Mouse (Mus musculus) right cerebral cortex, postnatal 10 days (tissue): Measurements from ENCODE around the gene Matk.
A peak's percentile ranks its signal among the peaks of the same experiment; 100 is the strongest.
"Not testable (repeated sequence)": the region's sequence is repeated elsewhere in the genome, so short reads cannot be mapped to it uniquely, and the experiment has no call there.

Experiments
- DNase-seq, 2 experiments: peaks; one replicate each; pipeline ENCODE4 v3.0.0; 2021; ENCODE audit warnings: low spot score in 2 of 2

The Matk gene

DNA sequence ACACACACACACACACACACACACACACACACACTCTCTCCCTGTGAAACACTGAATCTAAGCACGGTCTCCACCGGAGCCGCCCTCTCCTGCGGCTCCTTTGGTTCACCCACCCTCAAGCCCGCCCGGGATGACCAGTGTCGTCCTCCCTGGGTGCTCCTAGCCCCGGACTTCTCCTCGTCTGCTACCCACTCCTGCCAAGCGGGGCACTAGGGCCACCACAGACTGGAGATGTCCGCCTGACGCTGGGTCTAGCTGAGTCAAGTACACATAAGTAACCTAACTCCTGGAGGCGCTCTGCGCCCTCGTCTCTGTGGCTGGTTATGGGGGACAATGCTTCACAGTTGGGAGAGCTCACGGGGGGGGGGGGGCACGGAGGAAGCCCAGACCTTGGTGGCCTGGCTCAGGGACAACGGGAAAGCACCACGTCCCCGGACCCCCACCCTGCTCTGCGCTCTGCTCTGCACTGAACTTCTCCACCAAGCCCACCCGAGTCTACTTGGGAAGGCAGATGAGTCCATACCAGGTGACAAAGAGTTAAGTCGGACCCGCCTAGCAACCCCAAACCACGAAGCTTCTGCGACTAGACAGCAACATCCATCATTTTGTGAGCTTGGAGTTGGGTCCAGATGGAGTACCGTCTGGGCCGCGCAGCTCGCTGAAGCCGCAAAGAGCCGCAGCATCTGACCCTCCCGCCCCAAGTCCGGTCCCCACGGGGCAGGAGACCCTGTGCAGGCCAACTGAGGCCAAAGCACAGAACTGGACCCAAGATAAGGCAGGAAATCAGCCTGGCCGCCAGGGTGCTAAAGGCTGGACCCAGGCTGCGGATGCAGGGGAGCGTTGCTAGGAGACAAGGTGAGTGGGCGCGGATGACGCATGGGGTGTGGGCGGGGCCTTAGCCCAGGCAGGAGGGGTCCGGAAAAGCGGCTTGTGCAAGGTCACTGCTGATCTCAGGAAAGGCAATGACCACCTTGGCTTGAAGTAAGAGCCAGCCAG, at the start of gene Matk:
Gene Matk, plus strand, starts transcription at position 512 of the 996 bp plus-strand sequence.
- DNase-seq: peak; percentile 91 to 94

DNA sequence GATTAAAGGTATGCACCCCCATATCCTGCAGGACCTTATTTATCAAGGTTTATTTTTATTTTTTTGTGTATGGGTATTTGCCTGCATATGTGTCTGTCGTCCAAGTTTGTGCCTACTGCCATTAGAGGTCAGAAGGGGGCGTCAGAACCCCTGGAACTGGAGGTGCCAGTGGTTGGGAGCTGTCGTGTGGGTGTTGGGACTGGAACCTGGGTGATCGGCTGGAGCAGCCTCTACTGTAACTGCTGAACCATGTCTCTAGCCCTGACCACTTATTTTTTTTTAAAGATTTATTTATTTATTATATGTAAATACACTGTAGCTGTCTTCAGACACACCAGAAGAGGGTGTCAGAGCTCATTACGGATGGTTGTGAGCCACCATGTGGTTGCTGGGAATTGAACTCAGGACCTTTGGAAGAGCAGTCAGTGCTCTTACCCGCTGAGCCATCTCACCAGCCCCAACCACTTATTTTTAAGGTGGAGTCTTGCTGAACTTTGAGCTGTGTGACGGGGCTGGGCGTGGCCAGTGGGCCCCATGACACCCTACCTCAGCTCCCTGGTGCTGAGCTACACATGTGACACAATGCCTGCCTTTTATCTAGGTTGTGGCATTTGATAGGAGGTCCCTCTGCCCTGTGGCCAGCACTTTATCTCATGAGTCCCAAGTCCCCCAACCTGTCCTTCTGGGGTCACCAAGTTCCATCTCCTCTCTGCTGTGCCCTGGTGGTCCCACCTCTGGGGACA, 49.6 kb upstream of the Matk start:
- DNase-seq: no peak

DNA sequence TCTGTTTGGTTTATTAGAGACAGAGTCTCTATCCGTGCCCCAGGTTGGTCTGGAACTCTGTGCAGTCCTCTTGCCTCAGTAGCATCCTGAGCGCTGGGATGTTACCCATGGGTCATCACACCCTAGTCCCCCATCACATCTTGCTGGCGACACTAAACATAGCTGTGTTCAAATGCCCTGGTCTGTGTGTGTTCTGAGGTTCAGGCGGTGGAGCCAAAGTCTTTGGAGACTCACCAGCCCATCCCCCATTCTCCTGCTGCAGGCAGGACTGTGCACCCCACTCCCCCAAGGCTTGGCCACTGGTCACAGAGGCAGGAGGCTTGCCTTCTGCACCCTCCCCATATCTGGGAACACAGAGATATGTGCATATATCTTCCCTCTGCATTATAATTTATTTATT, 48.6 kb upstream of the Matk start:
- DNase-seq: peak in 1 of 2 experiments; percentile 55

DNA sequence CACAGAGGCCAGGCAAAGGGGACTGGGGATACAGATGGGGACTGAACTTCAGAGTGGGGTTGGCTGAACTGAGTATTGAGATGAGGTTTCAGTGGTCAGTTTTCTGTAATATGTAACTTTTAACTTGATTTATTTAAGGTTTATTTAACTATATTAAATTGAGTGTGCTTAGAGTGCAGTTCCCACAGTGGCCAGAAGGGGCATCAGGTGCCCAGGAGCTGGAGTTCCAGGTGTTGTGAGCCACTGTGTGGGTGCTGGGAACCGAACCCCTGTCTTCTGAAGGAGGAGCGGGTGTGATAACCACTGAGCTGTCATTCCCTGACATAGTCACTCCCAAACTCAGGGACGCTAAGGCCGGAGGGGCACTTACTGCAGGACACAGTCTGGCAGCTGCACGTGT, 42.6 kb upstream of the Matk start:
- no peak for DNase-seq

DNA sequence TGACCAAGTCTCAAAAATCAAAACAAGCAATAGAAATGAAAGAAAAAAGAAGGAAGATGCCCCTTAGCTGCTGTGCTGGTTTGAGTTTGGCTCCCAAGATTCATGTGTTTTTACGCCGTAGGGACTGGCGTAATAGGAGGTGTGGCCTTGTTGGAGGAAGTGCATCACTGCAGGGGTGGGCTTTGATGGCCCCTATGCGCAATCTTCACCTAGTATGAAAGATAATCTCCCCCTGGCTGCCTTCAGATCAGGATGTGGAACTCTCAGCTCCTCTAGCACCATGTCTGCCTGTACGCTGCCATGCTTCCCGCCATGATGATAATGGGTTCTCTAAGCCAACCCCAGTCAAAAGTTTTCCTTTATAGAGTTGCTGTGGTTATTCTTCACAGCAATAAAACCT, 36.5 kb upstream of the Matk start:
- DNase-seq: no peak

DNA sequence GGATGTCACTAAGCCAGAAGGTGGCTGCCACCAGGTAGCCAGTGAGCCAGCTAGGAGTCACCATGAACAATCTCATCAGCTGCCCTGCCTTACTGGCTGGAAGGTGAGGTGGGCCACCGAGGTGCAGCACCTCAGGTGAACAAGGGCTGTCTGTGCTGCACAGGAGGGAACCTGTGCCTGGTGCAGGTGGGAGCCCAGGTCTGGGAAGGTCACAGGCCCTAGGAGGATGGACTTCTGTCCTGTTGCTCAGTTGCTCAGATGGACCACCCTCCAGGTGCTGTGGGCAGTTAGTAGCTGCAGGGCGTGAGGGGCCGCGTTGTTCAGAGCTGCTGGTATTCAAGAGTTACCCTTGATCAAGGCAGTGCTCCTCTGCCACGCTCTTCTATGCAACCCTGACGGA, 35.9 kb upstream of the Matk start:
- no peak for DNase-seq

DNA sequence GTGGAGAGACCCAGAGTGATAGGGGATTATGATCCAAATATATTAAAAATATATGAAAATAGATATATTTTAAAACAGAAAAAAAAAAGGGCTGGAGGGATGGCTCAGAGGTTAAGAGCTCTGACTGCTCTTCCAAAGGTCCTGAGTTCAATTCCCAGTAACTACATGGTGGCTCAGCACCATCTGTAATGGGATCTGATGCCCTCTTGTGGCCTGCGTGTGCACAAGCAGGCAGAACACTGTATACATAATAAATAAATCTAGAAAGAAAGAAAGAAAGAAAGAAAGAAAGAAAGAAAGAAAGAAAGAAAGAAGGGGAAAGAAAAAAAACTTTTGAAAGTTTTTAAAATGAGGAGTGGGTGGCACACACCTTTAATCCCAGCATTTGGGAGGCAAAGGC, 35.5 kb upstream of the Matk start:
- not testable (repeated sequence) for DNase-seq

DNA sequence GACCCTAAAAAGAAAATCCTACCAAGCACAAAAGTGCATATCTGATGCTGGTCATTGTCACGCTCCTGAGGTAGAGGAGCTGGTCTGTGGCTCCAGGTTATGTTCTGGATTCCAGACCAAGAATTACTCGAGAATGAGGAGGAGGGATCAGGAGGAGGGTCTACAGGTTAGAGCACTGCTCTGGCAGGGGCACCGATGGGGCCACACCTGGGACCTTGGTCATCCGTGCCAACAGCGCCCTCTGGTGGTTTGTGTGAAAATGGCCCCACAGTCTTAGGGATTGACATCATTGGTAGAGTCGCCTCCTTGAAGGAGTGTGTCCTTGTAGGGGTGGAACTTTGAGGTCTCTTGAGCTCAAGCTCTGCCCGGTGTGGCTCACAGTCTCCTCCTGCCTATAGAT, 34.8 kb upstream of the Matk start:
- DNase-seq: no peak

DNA sequence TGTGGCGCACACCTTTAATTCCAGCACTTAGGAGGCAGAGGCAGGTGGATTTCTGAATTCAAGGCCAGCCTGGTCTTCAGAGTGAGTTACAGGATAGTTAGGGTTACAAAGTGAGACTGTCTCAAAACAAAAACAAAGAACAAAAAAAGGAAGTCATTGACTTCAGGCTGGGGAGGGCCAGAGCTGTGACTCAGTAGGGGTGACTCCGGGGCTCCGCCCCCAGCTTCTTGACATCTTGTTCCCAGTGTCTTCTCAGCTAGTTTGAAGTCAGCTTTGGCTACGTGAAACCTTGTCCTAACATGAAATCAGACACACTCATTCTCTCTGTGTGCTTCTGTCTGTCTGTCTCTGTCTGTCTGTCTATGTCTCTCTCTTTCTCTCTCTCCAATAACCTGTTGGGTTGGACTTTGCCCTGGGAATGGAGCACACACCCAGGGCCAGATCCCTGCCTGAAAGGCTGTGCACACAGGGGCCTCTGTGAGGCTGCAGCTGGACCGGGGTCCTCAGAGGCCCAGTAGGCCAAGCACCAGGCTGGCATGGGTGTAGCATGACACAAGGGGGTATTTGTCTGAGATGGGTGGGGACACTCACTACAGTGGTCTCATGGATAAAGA, 31.2 kb upstream of the Matk start:
- no peak for DNase-seq

DNA sequence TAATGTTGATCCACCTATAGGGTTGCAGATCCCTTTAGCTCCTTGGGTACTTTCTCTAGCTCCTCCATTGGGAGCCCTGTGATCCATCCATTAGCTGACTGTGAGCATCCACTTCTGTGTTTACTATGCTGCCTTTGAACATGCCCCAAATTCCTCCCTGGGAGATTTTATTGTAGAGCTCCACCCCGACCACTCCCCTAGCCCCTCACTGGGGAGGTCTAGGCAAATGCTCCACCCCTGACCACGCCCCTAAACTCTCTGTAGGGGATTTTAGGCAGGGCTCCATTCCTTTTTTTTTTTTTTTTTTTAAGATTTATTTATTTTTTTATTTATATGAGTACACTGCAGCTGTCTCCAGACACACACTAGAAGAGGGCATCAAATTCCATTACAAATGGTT, 29.0 kb upstream of the Matk start:
- DNase-seq: not testable (repeated sequence)

DNA sequence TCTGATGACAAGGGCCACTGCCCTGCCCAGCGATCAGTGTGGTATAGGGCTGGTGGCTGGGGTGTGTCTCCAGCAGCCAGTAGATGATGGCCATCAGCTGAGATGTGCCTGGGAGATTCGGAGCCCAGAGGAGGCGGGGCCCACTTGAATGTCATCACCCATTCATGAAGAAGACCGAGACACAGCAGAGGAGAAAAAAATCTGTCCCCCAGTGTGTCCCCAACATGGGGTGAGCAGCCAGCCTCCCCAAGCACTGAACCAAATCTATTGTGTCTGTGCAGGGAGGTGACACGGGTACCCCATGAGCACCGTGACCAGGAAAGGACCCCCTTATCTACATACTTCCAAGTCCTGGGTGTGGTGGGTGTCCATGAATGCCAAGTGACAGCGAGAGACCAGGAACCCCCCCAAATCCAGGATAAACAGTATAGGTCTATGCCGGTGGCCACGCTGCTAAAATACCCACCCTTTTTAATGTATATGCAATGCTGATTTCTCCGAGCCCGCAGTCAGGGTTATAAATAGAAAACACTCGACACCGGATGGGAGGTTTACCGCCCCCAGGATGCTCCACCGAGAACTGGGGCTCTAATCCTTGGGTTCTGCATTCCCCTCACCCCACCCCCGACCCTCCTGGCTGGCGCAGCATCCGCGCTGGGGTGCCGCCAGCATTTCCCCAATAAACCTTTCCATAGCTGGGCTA, 22.8 kb upstream of the Matk start:
- peak; percentile 68 to 74 for DNase-seq

DNA sequence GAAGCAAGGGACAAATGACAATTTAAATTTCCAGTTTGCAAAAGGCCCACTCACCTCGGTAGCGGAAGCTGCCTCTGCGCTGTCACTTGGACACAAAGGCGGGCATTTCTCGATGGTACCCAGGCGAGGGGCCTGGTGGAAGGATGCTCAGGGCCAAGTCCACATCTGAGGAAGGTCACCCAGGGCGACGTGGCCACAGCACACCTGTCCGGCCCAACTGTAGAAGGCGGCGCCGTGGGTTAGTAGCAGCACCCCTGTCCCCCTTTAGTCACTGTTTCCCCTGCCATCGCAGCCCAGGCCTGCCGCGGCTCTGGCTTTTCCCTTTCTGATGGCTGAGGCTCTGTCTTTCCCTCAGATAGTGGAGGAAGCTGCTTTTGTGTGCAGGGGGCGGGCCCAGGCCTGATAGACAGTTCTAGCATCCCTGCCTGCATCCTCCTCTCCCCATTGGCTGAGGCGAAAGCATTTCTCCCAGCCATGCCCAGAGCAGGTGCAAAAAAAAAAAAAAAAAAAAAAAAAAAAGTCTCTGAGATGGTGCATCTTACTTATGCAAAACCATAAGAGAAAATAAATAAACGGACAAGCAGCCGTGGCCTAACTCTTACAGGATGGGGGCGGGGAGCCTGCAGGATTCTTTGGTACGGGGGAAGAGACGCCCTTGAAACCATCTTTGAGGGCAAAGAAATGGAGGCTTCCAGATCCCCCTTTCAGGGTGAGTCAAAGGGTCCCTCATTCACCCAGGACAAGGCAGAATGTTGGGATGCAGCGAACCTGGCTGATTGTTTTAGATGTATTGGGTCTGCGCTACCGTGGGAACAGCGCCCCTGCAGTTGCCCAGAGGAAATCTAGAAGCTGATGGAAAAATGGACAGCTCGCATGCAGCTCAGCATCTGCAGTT, 22.1 kb upstream of the Matk start, which contains the start of gene Atcay:
Gene Atcay, minus strand, starts transcription at position 396 of the 895 bp plus-strand sequence.
- peak; percentile 93 to 96 for DNase-seq

DNA sequence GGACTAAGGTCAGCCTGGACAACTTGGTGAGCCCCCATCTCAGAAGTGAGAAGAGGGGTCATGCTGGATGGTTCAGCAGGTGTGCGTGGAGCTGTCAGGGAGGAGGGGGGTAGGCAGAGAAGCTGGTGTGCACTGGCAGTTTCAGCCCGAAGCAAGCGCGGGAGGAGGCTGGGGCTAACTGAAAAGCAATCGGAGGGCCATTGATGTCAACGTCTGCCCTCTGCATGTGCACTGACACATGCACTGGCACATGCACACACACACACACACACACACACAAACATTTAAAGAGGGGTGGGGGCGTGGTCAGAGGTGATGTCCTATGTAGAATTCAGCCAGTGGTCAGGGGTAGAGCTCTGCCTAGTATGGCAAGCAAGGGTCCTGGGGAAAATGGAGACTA, 21.3 kb upstream of the Matk start:
- DNase-seq: peak in 1 of 2 experiments; percentile 48

DNA sequence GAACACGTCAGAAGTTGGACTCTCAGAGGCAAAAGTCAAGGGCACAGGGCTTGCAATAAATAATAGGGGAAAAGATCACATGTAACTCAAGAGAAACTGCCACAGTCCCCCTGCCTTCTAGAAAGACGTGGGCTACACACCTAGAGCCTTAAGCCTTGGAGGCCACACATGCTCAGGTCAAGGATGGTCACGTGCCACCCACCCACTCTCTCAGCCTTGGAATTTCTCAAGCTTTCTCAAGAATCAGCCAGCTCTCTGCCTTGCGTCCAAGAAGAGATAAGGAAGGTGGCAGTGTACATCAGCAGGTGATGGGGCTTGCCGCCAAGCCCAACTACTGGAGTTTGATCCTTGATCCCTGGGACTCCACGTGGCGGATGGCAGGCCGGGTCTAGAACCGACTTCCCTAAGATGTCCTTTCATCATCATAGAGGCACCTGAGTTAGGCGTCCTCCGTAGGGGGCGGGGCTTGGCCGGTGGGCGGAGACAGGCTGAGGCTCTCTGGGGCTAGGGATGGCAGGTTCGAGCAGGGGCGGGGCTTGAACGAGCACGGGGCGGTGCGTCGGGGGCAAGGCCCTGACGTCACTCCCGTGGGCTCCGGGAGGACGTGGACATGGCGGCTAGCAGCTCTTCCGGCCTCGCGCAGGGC, 20.0 kb upstream of the Matk start, which contains the start of gene Zfr2:
Gene Zfr2, plus strand, starts transcription at position 576 of the 646 bp plus-strand sequence.
- DNase-seq: peak; percentile 96

DNA sequence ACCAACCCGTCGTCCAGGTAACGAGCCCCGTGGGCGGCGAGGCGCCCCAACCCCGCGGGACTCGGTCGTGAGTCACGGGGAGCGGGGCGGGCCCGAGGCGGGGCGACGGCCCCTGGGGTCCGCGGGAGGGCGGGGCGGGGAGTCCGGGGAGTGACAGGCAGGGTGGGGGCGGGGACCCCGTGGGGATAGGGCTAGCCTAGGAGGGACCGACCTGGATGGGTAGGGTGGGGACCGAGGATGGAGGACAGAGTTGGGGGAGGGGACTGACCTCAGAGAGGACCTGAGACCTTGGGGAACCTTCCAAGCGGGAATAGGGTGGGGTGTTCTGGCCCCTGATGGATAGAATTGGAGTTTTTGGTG, 19.5 kb upstream of the Matk start:
- DNase-seq: no peak

DNA sequence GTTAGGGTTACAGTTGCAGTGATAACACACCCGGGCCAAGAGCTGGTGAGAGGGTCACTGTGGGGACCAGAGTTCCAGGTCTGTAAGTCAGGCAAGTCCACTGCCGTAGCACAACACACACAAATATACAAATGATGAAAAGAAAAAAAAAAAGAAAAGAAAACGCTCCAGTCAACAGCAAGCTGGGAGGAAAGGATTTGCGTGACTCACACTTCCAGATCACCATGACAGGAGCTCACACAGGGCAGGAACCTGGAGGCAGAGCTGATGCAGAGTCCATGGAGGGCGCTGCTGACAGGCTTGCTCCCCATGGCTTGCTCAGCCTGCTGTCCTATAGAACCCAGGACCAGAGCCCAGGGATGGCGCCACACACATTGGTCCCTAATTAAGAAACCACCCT, 18.5 kb upstream of the Matk start:
- DNase-seq: no peak

DNA sequence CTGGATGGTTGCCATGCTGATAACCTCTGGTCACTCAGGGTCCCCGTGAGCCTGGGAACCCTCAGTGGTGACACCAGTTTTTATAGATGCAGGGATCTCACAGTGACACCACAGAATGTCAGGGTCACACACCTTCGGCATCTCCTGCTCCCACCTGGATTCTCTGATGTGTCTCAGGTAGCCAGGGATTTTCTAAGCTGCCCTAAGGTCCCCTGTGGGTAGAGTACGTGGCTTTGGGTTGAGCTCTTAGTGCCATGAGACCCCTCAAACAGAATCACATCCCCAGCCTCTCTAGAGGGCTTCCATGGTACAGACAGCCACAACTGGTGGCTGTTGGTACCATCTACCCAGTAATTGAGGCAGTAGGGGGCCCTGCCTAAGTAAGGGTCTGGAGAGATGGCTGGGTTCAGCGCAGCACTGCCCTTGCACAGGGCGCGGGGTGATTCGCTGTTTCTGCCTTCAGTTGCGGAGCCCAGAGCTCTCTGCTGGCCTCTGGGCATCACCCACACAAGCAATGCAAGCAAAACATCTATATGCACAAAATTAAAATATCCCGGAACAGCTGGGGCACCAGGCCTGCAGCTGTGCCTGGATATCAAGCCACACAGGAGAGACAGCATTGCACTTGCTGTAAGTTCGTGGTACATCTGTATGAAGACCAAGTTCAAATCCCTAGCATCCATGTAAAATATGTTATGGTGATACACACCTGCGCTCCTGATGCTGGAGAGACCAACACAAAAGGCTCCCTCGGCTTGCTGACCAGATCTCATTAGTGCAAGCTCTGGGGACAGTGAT, 16.1 kb upstream of the Matk start:
- no peak for DNase-seq

DNA sequence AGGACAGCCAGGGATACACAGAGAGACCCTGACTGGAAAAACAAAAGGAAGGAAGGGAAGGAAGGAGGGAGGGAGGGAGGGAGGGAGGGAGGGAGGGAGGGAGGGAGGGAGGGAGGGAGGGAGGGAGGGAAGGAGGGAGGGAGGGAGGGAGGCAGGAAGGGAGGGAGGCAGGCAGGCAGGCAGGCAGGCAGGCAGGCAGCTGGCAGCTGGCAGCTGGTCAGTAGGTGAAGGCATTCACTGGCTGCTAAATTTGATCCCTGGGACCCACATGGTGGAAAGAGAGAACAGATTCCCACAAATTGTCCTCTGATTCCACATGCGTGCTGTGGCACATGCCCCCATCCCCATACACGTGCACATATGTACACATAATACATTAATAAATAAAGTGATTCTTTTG, 14.1 kb upstream of the Matk start:
- no peak for DNase-seq

DNA sequence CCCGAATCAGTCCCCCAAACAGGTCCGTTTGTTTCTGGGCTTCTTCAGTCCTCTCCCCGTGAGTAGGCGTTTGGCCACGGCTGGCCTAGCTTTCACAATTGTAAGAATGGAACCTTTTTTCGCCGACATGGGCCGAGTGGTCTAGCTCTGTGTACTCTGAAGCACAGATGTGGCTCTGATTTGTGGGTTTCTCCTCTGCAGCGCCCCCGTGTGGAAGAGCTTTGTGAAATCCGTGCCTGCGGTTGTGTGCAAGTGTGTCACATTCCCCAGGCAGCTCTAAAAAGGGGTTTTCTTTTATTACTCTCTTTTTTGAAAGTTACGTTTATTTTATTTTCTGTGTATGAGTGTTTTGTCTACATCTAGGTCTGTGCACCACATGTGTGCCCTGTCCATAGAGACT, 11.9 kb upstream of the Matk start:
- peak in 1 of 2 experiments; percentile 80 for DNase-seq
